Mouse (Mus musculus): ENCODE data around the gene Wbp1.

DNA sequence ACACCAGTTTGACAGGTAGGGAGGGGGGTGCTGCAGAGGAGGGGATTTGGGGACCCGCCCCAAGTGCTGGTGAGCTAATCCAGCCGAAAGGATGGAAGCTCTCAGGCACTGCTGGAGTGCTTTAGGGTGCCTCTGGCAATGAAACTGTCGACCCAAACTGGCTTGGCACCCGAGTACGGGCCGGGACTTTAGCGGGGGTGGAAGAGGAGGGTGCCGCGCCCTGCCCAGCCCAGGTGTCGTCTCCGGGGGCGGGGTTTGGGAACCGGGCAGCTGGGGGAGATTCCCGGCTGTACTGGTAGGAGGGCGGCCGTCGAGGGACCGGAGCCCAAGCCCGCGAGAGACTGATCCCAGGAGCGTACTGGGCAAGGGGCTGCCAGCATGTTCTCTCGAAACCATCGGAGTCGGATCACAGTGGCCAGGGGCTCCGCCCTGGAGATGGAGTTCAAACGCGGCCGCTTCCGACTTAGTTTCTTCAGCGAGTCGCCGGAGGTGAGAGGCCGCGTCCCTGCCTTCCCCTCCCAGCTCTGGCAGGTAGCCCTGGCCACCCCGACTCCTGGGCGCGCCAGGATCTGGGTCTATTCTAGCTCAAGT lies 14.3 kb upstream of the Wbp1 start:
- TF ChIP-seq POLR2A (IDR thresholded peaks at IDR 0.05; ENCODE audit: insufficient read length, low read depth) (peak; percentile 70), CEBPB (IDR thresholded peaks at IDR 0.05; ENCODE audit: insufficient read depth, poor library complexity, severe bottlenecking) (no peak), MYOG (IDR thresholded peaks at IDR 0.05; ENCODE audit: control insufficient read depth in 1 of 3, insufficient read depth in 1 of 3, insufficient read length in 2 of 3, low read depth in 2 of 3) (peak in 1 of 3 experiments; percentile 57)
